Mouse (Mus musculus): ENCODE measurements around the gene BC017158. TPM values are rescaled to one million over a fixed set of nuclear protein-coding genes. Genes with fewer than 3 reads are reported as not detected.

BC017158 gene
- polyA plus RNA-seq, 1 experiment from 2014 or later: 32.1 TPM

DNA sequence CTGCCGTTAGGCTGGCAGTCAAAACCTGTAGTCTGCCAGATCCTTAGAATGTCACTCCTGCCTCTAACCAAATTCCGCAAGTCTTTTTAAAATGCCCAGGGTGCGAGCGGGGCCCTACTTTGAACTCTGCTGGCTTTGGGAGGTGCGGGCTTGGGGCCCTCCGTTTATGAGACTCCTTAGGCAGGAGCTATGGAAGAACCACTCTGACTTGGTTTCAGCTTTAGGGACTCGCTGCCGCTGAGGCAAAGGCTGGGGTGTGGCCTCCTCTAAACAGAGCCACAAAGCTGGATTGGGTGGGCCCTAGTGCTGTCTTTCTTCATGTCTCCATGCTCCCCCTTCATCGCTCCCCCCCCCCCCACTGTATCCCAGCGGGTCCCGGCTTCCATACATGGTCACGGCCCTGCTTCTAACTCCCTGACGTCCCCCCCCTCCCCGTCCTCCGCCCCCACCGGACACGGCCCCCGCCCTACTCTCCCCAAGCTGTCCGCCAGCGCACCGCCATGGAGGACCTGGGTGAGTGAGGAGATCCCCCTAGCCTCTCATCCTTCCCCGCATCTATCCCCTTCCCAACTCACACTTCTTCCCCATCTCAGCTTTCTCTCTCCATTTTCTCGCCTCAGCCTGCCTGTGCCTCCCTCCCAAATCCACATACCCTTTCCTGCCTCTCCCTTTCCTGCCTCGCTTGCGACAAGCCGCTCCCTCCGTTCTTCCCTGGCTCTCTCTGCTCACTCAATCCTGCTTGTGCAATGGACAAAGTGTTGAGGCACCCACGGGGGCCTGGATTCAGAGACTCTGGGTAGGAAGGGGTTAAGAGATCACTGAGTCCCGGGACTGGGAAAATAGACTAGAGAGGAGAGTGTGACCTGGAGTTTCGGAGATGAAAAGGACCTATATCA, 51.2 kb downstream of the BC017158 start, which contains the start of gene Tgfb1i1:
Gene Tgfb1i1 (plus strand): TSS at position 317 of the 896 bp plus-strand sequence.
- Histone ChIP-seq H3K27ac (ENCODE audit: low read depth, low read length) (peak within 1 kb of the TSS; percentile 91), H3K9me3 (ENCODE audit: control insufficient read depth, low read length) (no peaks in the 10 kb centered on the region), H3K4me1 (ENCODE audit: control insufficient read depth, insufficient read depth, low read length) (peaks cover 16% of the 10 kb centered on the region), H3K4me3 (ENCODE audit: low read length) (peak within 1 kb of the TSS; percentile 58), H3K9ac (ENCODE audit: low read depth, low read length) (peak within 1 kb of the TSS; percentile 74), H3K36me3 (ENCODE audit: control insufficient read depth, insufficient read depth, low read length) (peaks cover 37% of the 10 kb centered on the region), H3K27me3 (ENCODE audit: control insufficient read depth, insufficient read depth, low read length) (no peaks in the 10 kb centered on the region), H3K4me2 (replicated peaks; ENCODE audit: low read depth, low read length) (peak within 1 kb of the TSS; percentile 76)
- WGBS: 3% methylated on average over 27 of the region's 30 CpGs
- peak; percentile 82 for ATAC-seq (ENCODE audit: low FRiP score, low TSS enrichment)

GRCm38 (mm10) chr7:128245547-128245946, 52.4 kb downstream of the BC017158 start:
- no peaks in the 10 kb centered on the region for H3K27me3 ChIP-seq (ENCODE audit: control insufficient read depth, insufficient read depth, low read length)
- H3K4me3 ChIP-seq (ENCODE audit: low read length): no peak overlapping the region
- no peak for ATAC-seq (ENCODE audit: low FRiP score, low TSS enrichment)
- no peak overlapping the region for H3K4me2 ChIP-seq (replicated peaks; ENCODE audit: low read depth, low read length)
- H3K9me3 ChIP-seq (ENCODE audit: control insufficient read depth, low read length): no peaks in the 10 kb centered on the region
- peaks cover 10% of the 10 kb centered on the region; the same call in 1 of the 2 replicates for H3K4me1 ChIP-seq (ENCODE audit: control insufficient read depth, insufficient read depth, low read length)
- H3K9ac ChIP-seq (ENCODE audit: low read depth, low read length): no peak overlapping the region
- H3K36me3 ChIP-seq (ENCODE audit: control insufficient read depth, insufficient read depth, low read length): peaks cover 46% of the 10 kb centered on the region
- WGBS: 95% methylated on average over 4 of the region's 4 CpGs
- H3K27ac ChIP-seq (ENCODE audit: low read depth, low read length): no peak overlapping the region; the same call in 1 of the 2 replicates

DNA sequence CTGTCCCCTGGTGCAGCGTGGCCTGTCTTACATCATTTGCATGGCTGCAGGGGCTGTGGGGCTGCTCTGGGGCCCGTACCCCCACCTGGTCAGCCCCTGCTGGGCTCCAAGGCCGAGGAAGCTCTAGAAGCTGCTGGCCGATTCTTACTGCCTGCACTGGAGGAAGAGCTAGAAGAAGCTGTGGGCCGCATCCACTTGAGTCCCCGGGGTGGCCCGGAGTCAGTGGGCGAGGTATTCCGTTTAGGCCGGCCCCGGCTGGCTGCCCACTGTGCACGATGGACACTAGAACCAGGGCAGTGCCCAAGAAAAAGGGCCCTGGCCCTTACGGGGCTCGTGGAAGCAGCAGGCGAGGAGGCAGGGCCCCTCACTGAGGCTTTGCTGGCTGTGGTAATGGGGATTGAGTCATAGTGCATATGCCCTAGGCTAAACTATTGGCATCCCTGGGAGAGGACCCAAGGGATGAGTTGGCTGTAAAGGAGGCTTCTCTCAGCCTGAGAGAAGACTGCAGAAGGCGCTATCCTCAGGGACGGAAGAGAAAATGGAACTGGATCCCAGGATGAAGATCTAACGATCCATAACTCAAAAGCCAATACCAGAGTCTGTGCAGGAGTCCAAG, 53.5 kb downstream of the BC017158 start:
- no peak overlapping the region for H3K27ac ChIP-seq (ENCODE audit: low read depth, low read length)
- no peak overlapping the region for H3K4me2 ChIP-seq (replicated peaks; ENCODE audit: low read depth, low read length)
- H3K36me3 ChIP-seq (ENCODE audit: control insufficient read depth, insufficient read depth, low read length): peaks cover 48% of the 10 kb centered on the region
- ATAC-seq (ENCODE audit: low FRiP score, low TSS enrichment): no peak
- no peaks in the 10 kb centered on the region for H3K27me3 ChIP-seq (ENCODE audit: control insufficient read depth, insufficient read depth, low read length)
- 93% methylated on average over 18 of the region's 18 CpGs for WGBS
- H3K4me3 ChIP-seq (ENCODE audit: low read length): no peak overlapping the region
- no peaks in the 10 kb centered on the region for H3K9me3 ChIP-seq (ENCODE audit: control insufficient read depth, low read length)
- H3K9ac ChIP-seq (ENCODE audit: low read depth, low read length): no peak overlapping the region
- peaks cover 10% of the 10 kb centered on the region; the same call in 1 of the 2 replicates for H3K4me1 ChIP-seq (ENCODE audit: control insufficient read depth, insufficient read depth, low read length)

- H3K27me3 ChIP-seq (ENCODE audit: control insufficient read depth, insufficient read depth, low read length): no peaks in the 10 kb centered on the region
- no peaks in the 10 kb centered on the region for H3K9me3 ChIP-seq (ENCODE audit: control insufficient read depth, low read length)
- H3K4me2 ChIP-seq (replicated peaks; ENCODE audit: low read depth, low read length): no peak overlapping the region
- H3K27ac ChIP-seq (ENCODE audit: low read depth, low read length): no peak overlapping the region
- no peak overlapping the region for H3K4me3 ChIP-seq (ENCODE audit: low read length)
- H3K9ac ChIP-seq (ENCODE audit: low read depth, low read length): no peak overlapping the region
- peaks cover 10% of the 10 kb centered on the region; the same call in 1 of the 2 replicates for H3K4me1 ChIP-seq (ENCODE audit: control insufficient read depth, insufficient read depth, low read length)
- no peak for ATAC-seq (ENCODE audit: low FRiP score, low TSS enrichment)
- 68% methylated on average over 10 of the region's 10 CpGs for WGBS
- H3K36me3 ChIP-seq (ENCODE audit: control insufficient read depth, insufficient read depth, low read length): peaks cover 48% of the 10 kb centered on the region
Observed at GRCm38 (mm10) chr7:128243921-128244320, 54.0 kb downstream of the BC017158 start.

DNA sequence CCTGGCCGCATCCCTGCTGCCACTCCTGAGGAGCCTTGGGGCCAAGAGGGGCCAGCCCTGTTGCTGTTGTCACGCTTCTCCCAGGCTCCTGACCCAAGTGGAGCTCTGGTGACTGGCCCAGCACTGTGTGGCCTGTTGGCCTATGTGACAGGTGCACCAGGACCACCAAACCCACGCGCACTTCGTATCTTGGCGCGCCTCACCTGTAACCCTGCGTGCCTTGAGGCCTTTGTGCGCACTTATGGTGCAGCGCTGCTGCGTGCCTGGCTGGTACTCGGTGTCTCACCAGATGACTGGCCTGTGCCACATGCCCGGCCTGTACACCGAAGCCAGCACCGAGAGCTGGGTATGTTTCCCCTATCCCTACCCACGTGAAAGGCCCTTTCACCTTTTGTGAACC, 55.6 kb downstream of the BC017158 start:
- H3K4me3 ChIP-seq (ENCODE audit: low read length): no peak overlapping the region
- H3K27me3 ChIP-seq (ENCODE audit: control insufficient read depth, insufficient read depth, low read length): no peaks in the 10 kb centered on the region
- H3K9ac ChIP-seq (ENCODE audit: low read depth, low read length): no peak overlapping the region
- H3K36me3 ChIP-seq (ENCODE audit: control insufficient read depth, insufficient read depth, low read length): peaks cover 48% of the 10 kb centered on the region
- ATAC-seq (ENCODE audit: low FRiP score, low TSS enrichment): no peak
- H3K4me2 ChIP-seq (replicated peaks; ENCODE audit: low read depth, low read length): no peak overlapping the region
- H3K27ac ChIP-seq (ENCODE audit: low read depth, low read length): no peak overlapping the region
- H3K9me3 ChIP-seq (ENCODE audit: control insufficient read depth, low read length): no peaks in the 10 kb centered on the region
- peaks cover 10% of the 10 kb centered on the region; the same call in 1 of the 2 replicates for H3K4me1 ChIP-seq (ENCODE audit: control insufficient read depth, insufficient read depth, low read length)
- WGBS: 91% methylated on average over 16 of the region's 16 CpGs

GRCm38 (mm10) chr7:128240131-128240784, 57.7 kb downstream of the BC017158 start:
- Histone ChIP-seq H3K4me1 (ENCODE audit: control insufficient read depth, insufficient read depth, low read length) (peaks cover 5% of the 10 kb centered on the region), H3K9ac (ENCODE audit: low read depth, low read length) (no peak overlapping the region), H3K27me3 (ENCODE audit: control insufficient read depth, insufficient read depth, low read length) (no peaks in the 10 kb centered on the region), H3K27ac (ENCODE audit: low read depth, low read length) (no peak overlapping the region), H3K4me3 (ENCODE audit: low read length) (no peak overlapping the region), H3K4me2 (replicated peaks; ENCODE audit: low read depth, low read length) (no peak overlapping the region), H3K36me3 (ENCODE audit: control insufficient read depth, insufficient read depth, low read length) (peaks cover 50% of the 10 kb centered on the region), H3K9me3 (ENCODE audit: control insufficient read depth, low read length) (no peaks in the 10 kb centered on the region)
- 93% methylated on average over 25 of the region's 27 CpGs for WGBS
- no peak for ATAC-seq (ENCODE audit: low FRiP score, low TSS enrichment)

- Histone ChIP-seq H3K9ac (ENCODE audit: low read depth, low read length) (peak overlapping the region; percentile 50; the same call in 1 of the 2 replicates), H3K9me3 (ENCODE audit: control insufficient read depth, low read length) (no peaks in the 10 kb centered on the region), H3K27me3 (ENCODE audit: control insufficient read depth, insufficient read depth, low read length) (no peaks in the 10 kb centered on the region), H3K36me3 (ENCODE audit: control insufficient read depth, insufficient read depth, low read length) (peaks cover 38% of the 10 kb centered on the region), H3K4me1 (ENCODE audit: control insufficient read depth, insufficient read depth, low read length) (peaks cover 5% of the 10 kb centered on the region), H3K27ac (ENCODE audit: low read depth, low read length) (peak overlapping the region; percentile 97), H3K4me2 (replicated peaks; ENCODE audit: low read depth, low read length) (peak overlapping the region; percentile 69), H3K4me3 (ENCODE audit: low read length) (peak overlapping the region; percentile 79)
- no peak for ATAC-seq (ENCODE audit: low FRiP score, low TSS enrichment)
- 33% methylated on average over 4 of the region's 4 CpGs for WGBS
Observed at GRCm38 (mm10) chr7:128238991-128239390, 59.0 kb downstream of the BC017158 start.

DNA sequence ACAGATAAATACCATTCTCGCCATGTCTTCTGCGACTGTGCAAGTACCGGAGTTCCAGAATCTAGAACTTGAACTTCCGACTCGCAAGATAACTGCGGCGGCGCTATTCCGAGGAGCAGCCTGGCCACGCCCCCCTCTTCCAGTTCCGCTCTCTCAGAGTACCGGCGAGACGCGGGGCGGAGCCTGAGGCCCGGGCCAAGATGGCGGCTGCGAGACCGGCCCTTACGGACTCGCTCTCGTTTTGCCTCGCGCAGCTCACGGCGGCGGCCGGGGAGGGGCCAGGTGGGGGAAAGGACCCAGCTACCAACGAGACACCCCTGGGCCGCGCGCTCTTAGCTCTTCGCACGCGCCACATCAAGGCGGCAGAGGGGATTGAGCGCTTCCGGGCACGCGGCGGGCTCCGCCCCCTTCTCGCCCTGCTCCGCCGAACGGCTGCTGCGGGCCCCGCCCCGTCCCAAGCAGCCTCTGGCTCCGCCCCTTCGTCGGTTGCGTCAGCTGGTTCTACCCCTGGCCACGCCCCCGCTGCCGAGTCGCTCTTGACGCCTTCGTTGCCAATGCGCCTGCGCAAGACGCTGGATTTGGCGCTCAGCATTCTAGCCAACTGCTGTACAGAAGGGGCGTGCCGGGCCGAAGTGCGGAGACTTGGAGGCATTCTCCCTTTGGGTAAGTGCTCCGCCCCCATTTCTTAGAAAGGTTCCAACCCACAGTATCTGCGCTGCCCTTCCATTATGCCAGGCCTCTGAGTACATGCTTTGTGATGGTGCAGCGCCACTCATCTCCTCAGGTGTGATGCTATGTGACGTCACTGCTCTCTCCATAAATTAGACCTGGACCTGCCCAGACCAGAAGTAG, 59.8 kb downstream of the BC017158 start, which contains the start of gene 9130023H24Rik:
Gene 9130023H24Rik (minus strand): TSS at position 105 of the 852 bp plus-strand sequence.
- Histone ChIP-seq H3K27me3 (ENCODE audit: control insufficient read depth, insufficient read depth, low read length) (no peaks in the 10 kb centered on the region), H3K4me2 (replicated peaks; ENCODE audit: low read depth, low read length) (peak within 1 kb of the TSS; percentile 75), H3K4me3 (ENCODE audit: low read length) (peak within 1 kb of the TSS; percentile 79), H3K36me3 (ENCODE audit: control insufficient read depth, insufficient read depth, low read length) (peaks cover 36% of the 10 kb centered on the region; the same call in 1 of the 2 replicates), H3K9ac (ENCODE audit: low read depth, low read length) (peak within 1 kb of the TSS; percentile 86), H3K9me3 (ENCODE audit: control insufficient read depth, low read length) (no peaks in the 10 kb centered on the region), H3K27ac (ENCODE audit: low read depth, low read length) (peak within 1 kb of the TSS; percentile 97), H3K4me1 (ENCODE audit: control insufficient read depth, insufficient read depth, low read length) (peaks cover 5% of the 10 kb centered on the region)
- under 1% methylated on average over 67 of the region's 72 CpGs for WGBS
- peak; percentile 91 for ATAC-seq (ENCODE audit: low FRiP score, low TSS enrichment)
